Mouse (Mus musculus): ENCODE results near the gene Slit3. TPM values are rescaled to one million over a fixed set of nuclear protein-coding genes. Genes with fewer than 3 reads are reported as not detected.

The Slit3 gene
- polyA plus RNA-seq, 1 experiment from 2014 or later = 3.5 TPM

- H3K36me3 ChIP-seq (ENCODE audit: control insufficient read depth, insufficient read depth, low read length) = no peaks in the 10 kb centered on the region
- no peak for ATAC-seq (ENCODE audit: low FRiP score, low TSS enrichment)
- no peak overlapping the region for H3K4me3 ChIP-seq (replicated peaks; ENCODE audit: low read depth, low read length)
- WGBS = 78% methylated on average over 4 of the region's 4 CpGs
- H3K27me3 ChIP-seq (ENCODE audit: control insufficient read depth, insufficient read depth, low read length) = no peaks in the 10 kb centered on the region
- H3K4me1 ChIP-seq (ENCODE audit: control insufficient read depth, insufficient read depth, low read length) = no peaks in the 10 kb centered on the region
- no peak overlapping the region for H3K9ac ChIP-seq (replicated peaks; ENCODE audit: low read length)
- H3K9me3 ChIP-seq (ENCODE audit: control insufficient read depth, low read length) = no peaks in the 10 kb centered on the region
- H3K4me2 ChIP-seq (ENCODE audit: low read length) = no peak overlapping the region
- H3K27ac ChIP-seq (replicated peaks; ENCODE audit: low read depth, low read length) = no peak overlapping the region
- no peak for DNase-seq
These were observed 111.3 kb downstream of the Slit3 start for GRCm38 (mm10) chr11:35232321-35232720.

- WGBS = 91% methylated on average over 7 of the region's 7 CpGs
- Histone ChIP-seq H3K27ac (replicated peaks; ENCODE audit: low read depth, low read length) (no peak overlapping the region), H3K4me1 (ENCODE audit: control insufficient read depth, insufficient read depth, low read length) (no peaks in the 10 kb centered on the region), H3K36me3 (ENCODE audit: control insufficient read depth, insufficient read depth, low read length) (no peaks in the 10 kb centered on the region), H3K9me3 (ENCODE audit: control insufficient read depth, low read length) (no peaks in the 10 kb centered on the region), H3K9ac (replicated peaks; ENCODE audit: low read length) (no peak overlapping the region), H3K4me3 (replicated peaks; ENCODE audit: low read depth, low read length) (no peak overlapping the region), H3K27me3 (ENCODE audit: control insufficient read depth, insufficient read depth, low read length) (no peaks in the 10 kb centered on the region), H3K4me2 (ENCODE audit: low read length) (no peak overlapping the region)
- DNase-seq (no peak), ATAC-seq (ENCODE audit: low FRiP score, low TSS enrichment) (no peak)
These were observed 120.4 kb downstream of the Slit3 start for GRCm38 (mm10) chr11:35241379-35241778.

GRCm38 (mm10) chr11:35243597-35243996 is 122.6 kb downstream of the Slit3 start:
- ATAC-seq (ENCODE audit: low FRiP score, low TSS enrichment) = no peak
- no peak overlapping the region for H3K9ac ChIP-seq (replicated peaks; ENCODE audit: low read length)

DNA sequence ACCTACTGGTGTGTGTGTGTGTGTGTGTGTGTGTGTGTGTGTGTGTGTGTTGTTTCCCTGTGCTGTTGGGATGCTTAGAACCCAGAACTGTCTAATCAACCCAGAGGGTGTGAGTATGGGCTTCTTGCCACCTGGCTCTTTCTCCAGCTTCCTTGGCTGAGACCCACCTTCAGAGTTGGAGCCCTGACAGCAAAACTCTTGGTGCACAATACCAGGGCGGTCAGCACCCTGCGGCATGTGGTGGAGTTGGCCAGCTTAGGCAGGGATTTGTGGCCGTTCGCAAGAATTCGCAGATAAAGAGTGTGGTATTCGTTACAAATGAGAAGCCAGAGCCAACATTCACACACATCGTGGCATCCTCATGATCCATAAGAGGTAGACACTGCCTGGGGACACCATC is 123.5 kb downstream of the Slit3 start:
- no peaks in the 10 kb centered on the region for H3K9me3 ChIP-seq (ENCODE audit: control insufficient read depth, low read length)
- WGBS = 93% methylated on average over 7 of the region's 7 CpGs
- no peaks in the 10 kb centered on the region for H3K27me3 ChIP-seq (ENCODE audit: control insufficient read depth, insufficient read depth, low read length)
- no peak overlapping the region for H3K27ac ChIP-seq (replicated peaks; ENCODE audit: low read depth, low read length)
- H3K9ac ChIP-seq (replicated peaks; ENCODE audit: low read length) = no peak overlapping the region
- DNase-seq = no peak
- no peaks in the 10 kb centered on the region for H3K36me3 ChIP-seq (ENCODE audit: control insufficient read depth, insufficient read depth, low read length)
- peaks cover 5% of the 10 kb centered on the region; the same call in 1 of the 2 replicates for H3K4me1 ChIP-seq (ENCODE audit: control insufficient read depth, insufficient read depth, low read length)
- H3K4me3 ChIP-seq (replicated peaks; ENCODE audit: low read depth, low read length) = no peak overlapping the region
- H3K4me2 ChIP-seq (ENCODE audit: low read length) = no peak overlapping the region
- no peak for ATAC-seq (ENCODE audit: low FRiP score, low TSS enrichment)

More at GRCm38 (mm10) chr11:35243597-35243996, 122.6 kb downstream of the Slit3 start:
- 93% methylated on average over 9 of the region's 9 CpGs for WGBS
- no peak overlapping the region for H3K4me3 ChIP-seq (replicated peaks; ENCODE audit: low read depth, low read length)
- H3K27me3 ChIP-seq (ENCODE audit: control insufficient read depth, insufficient read depth, low read length) = no peaks in the 10 kb centered on the region
- H3K4me2 ChIP-seq (ENCODE audit: low read length) = no peak overlapping the region
- no peaks in the 10 kb centered on the region for H3K9me3 ChIP-seq (ENCODE audit: control insufficient read depth, low read length)
- H3K36me3 ChIP-seq (ENCODE audit: control insufficient read depth, insufficient read depth, low read length) = no peaks in the 10 kb centered on the region
- H3K4me1 ChIP-seq (ENCODE audit: control insufficient read depth, insufficient read depth, low read length) = peaks cover 5% of the 10 kb centered on the region; the same call in 1 of the 2 replicates
- no peak overlapping the region for H3K27ac ChIP-seq (replicated peaks; ENCODE audit: low read depth, low read length)
- DNase-seq = no peak

DNA sequence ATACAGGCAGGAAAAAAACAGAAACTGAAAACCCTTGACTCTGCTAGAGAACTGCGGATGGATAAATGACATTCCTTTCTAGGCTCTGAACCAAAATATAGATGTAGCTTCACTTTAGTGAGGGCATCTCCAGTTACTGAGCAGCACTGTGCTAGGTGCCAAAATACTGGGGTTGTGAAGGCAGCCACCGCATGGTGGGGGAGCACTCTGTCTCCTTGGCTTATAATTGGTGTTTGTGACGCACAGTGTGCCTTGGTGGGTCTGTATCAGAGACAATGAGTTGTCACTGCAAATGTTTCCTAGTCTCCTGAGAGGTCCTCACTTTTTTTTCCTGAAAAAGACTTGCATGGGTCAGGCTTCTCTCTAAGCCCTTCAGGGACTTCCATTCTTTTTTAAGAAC is 125.6 kb downstream of the Slit3 start:
- H3K4me3 ChIP-seq (replicated peaks; ENCODE audit: low read depth, low read length) = no peak overlapping the region
- no peaks in the 10 kb centered on the region for H3K9me3 ChIP-seq (ENCODE audit: control insufficient read depth, low read length)
- no peak for DNase-seq
- no peaks in the 10 kb centered on the region for H3K36me3 ChIP-seq (ENCODE audit: control insufficient read depth, insufficient read depth, low read length)
- peaks cover 5% of the 10 kb centered on the region; the same call in 1 of the 2 replicates for H3K4me1 ChIP-seq (ENCODE audit: control insufficient read depth, insufficient read depth, low read length)
- WGBS = 67% methylated on average over 3 of the region's 3 CpGs
- no peak overlapping the region for H3K9ac ChIP-seq (replicated peaks; ENCODE audit: low read length)
- no peak overlapping the region for H3K27ac ChIP-seq (replicated peaks; ENCODE audit: low read depth, low read length)
- no peak overlapping the region for H3K4me2 ChIP-seq (ENCODE audit: low read length)
- H3K27me3 ChIP-seq (ENCODE audit: control insufficient read depth, insufficient read depth, low read length) = no peaks in the 10 kb centered on the region
- ATAC-seq (ENCODE audit: low FRiP score, low TSS enrichment) = no peak

DNA sequence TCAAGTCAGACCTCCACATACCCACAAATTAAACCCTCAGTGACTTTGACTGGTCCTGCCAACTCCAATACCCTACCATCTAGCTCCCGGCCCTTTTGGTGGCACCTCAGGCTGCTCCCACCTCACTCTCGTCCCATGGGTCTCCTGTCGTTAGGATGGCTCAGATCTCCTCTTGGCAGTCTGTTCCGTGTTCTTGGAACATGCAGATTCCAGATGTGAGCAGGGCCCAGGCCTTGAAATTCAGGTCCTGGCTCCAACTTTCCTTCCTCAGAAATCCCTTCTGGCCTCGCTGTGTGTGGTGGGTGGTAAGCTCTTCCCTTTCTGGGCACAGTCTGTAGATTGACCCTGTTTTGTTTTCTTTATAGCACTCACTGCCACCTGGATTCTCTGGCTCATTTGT is 127.1 kb downstream of the Slit3 start:
- 79% methylated on average over 5 of the region's 5 CpGs for WGBS
- Histone ChIP-seq H3K4me2 (ENCODE audit: low read length) (no peak overlapping the region), H3K9ac (replicated peaks; ENCODE audit: low read length) (no peak overlapping the region), H3K4me3 (replicated peaks; ENCODE audit: low read depth, low read length) (no peak overlapping the region), H3K36me3 (ENCODE audit: control insufficient read depth, insufficient read depth, low read length) (no peaks in the 10 kb centered on the region), H3K27me3 (ENCODE audit: control insufficient read depth, insufficient read depth, low read length) (no peaks in the 10 kb centered on the region), H3K27ac (replicated peaks; ENCODE audit: low read depth, low read length) (no peak overlapping the region), H3K4me1 (ENCODE audit: control insufficient read depth, insufficient read depth, low read length) (peaks cover 5% of the 10 kb centered on the region; the same call in 1 of the 2 replicates), H3K9me3 (ENCODE audit: control insufficient read depth, low read length) (no peaks in the 10 kb centered on the region)
- DNase-seq (no peak), ATAC-seq (ENCODE audit: low FRiP score, low TSS enrichment) (no peak)

GRCm38 (mm10) chr11:35250871-35251418 is 129.9 kb downstream of the Slit3 start:
- no peak overlapping the region for H3K4me2 ChIP-seq (ENCODE audit: low read length)
- ATAC-seq (ENCODE audit: low FRiP score, low TSS enrichment) (no peak), DNase-seq (no peak)
- WGBS = 71% methylated on average over 4 of the region's 4 CpGs
- peaks cover 5% of the 10 kb centered on the region; the same call in 1 of the 2 replicates for H3K4me1 ChIP-seq (ENCODE audit: control insufficient read depth, insufficient read depth, low read length)
- no peak overlapping the region for H3K9ac ChIP-seq (replicated peaks; ENCODE audit: low read length)
- H3K36me3 ChIP-seq (ENCODE audit: control insufficient read depth, insufficient read depth, low read length) = no peaks in the 10 kb centered on the region
- no peak overlapping the region for H3K27ac ChIP-seq (replicated peaks; ENCODE audit: low read depth, low read length)
- H3K27me3 ChIP-seq (ENCODE audit: control insufficient read depth, insufficient read depth, low read length) = no peaks in the 10 kb centered on the region
- no peaks in the 10 kb centered on the region for H3K9me3 ChIP-seq (ENCODE audit: control insufficient read depth, low read length)
- H3K4me3 ChIP-seq (replicated peaks; ENCODE audit: low read depth, low read length) = no peak overlapping the region

- WGBS = 84% methylated on average over 4 of the region's 4 CpGs
- H3K9ac ChIP-seq (replicated peaks; ENCODE audit: low read length) = no peak overlapping the region
- DNase-seq (no peak), ATAC-seq (ENCODE audit: low FRiP score, low TSS enrichment) (no peak)
- no peak overlapping the region for H3K4me2 ChIP-seq (ENCODE audit: low read length)
- no peaks in the 10 kb centered on the region for H3K36me3 ChIP-seq (ENCODE audit: control insufficient read depth, insufficient read depth, low read length)
- no peak overlapping the region for H3K27ac ChIP-seq (replicated peaks; ENCODE audit: low read depth, low read length)
- H3K9me3 ChIP-seq (ENCODE audit: control insufficient read depth, low read length) = no peaks in the 10 kb centered on the region
- H3K4me1 ChIP-seq (ENCODE audit: control insufficient read depth, insufficient read depth, low read length) = peaks cover 3% of the 10 kb centered on the region; the same call in 1 of the 2 replicates
- H3K27me3 ChIP-seq (ENCODE audit: control insufficient read depth, insufficient read depth, low read length) = no peaks in the 10 kb centered on the region
- no peak overlapping the region for H3K4me3 ChIP-seq (replicated peaks; ENCODE audit: low read depth, low read length)
These were observed 130.9 kb downstream of the Slit3 start for GRCm38 (mm10) chr11:35251910-35252309.

DNA sequence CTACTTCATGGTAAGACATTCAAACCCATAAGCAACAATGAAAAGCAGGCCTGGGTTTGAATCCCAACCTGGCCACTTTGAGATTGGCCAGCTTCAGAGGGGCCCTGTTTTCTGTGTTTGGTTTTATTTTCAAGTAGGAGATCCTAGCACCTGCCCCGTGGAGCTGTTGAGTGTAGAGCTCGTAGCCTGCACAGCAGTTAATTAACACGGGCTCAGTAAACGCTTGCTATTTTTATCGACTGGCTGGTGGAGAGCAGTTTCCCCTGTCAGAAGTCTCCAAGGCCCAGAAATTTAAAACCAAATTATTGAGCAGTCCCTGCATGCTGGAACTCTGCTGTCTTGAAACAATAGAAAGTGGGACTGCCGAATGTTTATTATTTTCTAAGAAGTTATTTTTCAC is 136.3 kb downstream of the Slit3 start:
- 79% methylated on average over 6 of the region's 6 CpGs for WGBS
- no peaks in the 10 kb centered on the region for H3K27me3 ChIP-seq (ENCODE audit: control insufficient read depth, insufficient read depth, low read length)

More for the DNA sequence above, 136.3 kb downstream of the Slit3 start:
- H3K27ac ChIP-seq (replicated peaks; ENCODE audit: low read depth, low read length) = no peak overlapping the region
- H3K9ac ChIP-seq (replicated peaks; ENCODE audit: low read length) = no peak overlapping the region
- H3K4me3 ChIP-seq (replicated peaks; ENCODE audit: low read depth, low read length) = no peak overlapping the region
- no peak overlapping the region for H3K4me2 ChIP-seq (ENCODE audit: low read length)
- no peaks in the 10 kb centered on the region for H3K4me1 ChIP-seq (ENCODE audit: control insufficient read depth, insufficient read depth, low read length)
- no peaks in the 10 kb centered on the region for H3K9me3 ChIP-seq (ENCODE audit: control insufficient read depth, low read length)
- H3K36me3 ChIP-seq (ENCODE audit: control insufficient read depth, insufficient read depth, low read length) = no peaks in the 10 kb centered on the region
- no peak for DNase-seq
- ATAC-seq (ENCODE audit: low FRiP score, low TSS enrichment) = no peak

All from midbrain, embryonic 14.5 days (tissue).